Mouse (Mus musculus): ENCODE measurements around the gene Acadvl.

Gene Acadvl

GRCm38 (mm10) chr11:70000396-70000898 lies 14.8 kb downstream of the Acadvl start, which contains the start of gene Dvl2:
Dvl2 (plus strand) TSS chr11:70000595.
- peak; percentile 91 to 94 for DNase-seq

GRCm38 (mm10) chr11:69999666-70000065 lies 15.5 kb downstream of the Acadvl start:
- DNase-seq = no peak

- peak in 1 of 2 experiments; percentile 47 for DNase-seq
These were observed 16.4 kb downstream of the Acadvl start for GRCm38 (mm10) chr11:69998567-69999491.

GRCm38 (mm10) chr11:69997070-69997509 lies 18.1 kb downstream of the Acadvl start:
- DNase-seq = peak; percentile 85

GRCm38 (mm10) chr11:69996161-69997061 lies 18.8 kb downstream of the Acadvl start:
- DNase-seq = peak; percentile 68 to 75

- peak; percentile 97 for DNase-seq
These were observed 19.7 kb downstream of the Acadvl start, which contains the start of gene Phf23 for GRCm38 (mm10) chr11:69995391-69995960. Phf23 (plus strand) TSS chr11:69995777.

- DNase-seq = no peak
These were observed 20.7 kb downstream of the Acadvl start for GRCm38 (mm10) chr11:69994401-69995090.

GRCm38 (mm10) chr11:69992932-69993331 lies 22.3 kb downstream of the Acadvl start:
- peak in 1 of 2 experiments; percentile 8 for DNase-seq

- no peak for DNase-seq
These were observed 22.8 kb downstream of the Acadvl start for GRCm38 (mm10) chr11:69992396-69992795.

- no peak for DNase-seq
These were observed 23.5 kb downstream of the Acadvl start for GRCm38 (mm10) chr11:69991711-69992110.

- DNase-seq = peak; percentile 98
These were observed 24.1 kb downstream of the Acadvl start, which contains the start of gene Gabarap for GRCm38 (mm10) chr11:69990850-69991691. Gabarap (plus strand) TSS chr11:69991143.

- no peak for DNase-seq
These were observed 25.3 kb downstream of the Acadvl start for GRCm38 (mm10) chr11:69989949-69990348.

GRCm38 (mm10) chr11:69984431-69984830 lies 30.8 kb downstream of the Acadvl start:
- peak in 1 of 2 experiments; percentile 1 for DNase-seq

- peak in 1 of 2 experiments; percentile 2 for DNase-seq
These were observed 31.8 kb downstream of the Acadvl start for GRCm38 (mm10) chr11:69983377-69983776.

- DNase-seq = peak in 1 of 2 experiments; percentile 13
These were observed 32.3 kb downstream of the Acadvl start for GRCm38 (mm10) chr11:69982877-69983276.

- no peak for DNase-seq
These were observed 33.0 kb downstream of the Acadvl start, which contains the start of gene Elp5 for GRCm38 (mm10) chr11:69982225-69982624. Elp5 (minus strand) TSS chr11:69982517.

- DNase-seq = peak in 1 of 2 experiments; percentile 47
These were observed 34.0 kb downstream of the Acadvl start, which contains the start of gene Ctdnep1 for GRCm38 (mm10) chr11:69981141-69981762. Ctdnep1 (plus strand) TSS chr11:69981156.

- peak; percentile 99 to 100 for DNase-seq
These were observed 34.7 kb downstream of the Acadvl start for GRCm38 (mm10) chr11:69980196-69981140.

GRCm38 (mm10) chr11:69979827-69980195 lies 35.4 kb downstream of the Acadvl start:
- DNase-seq = no peak

Data from cerebellum, postnatal 14 days (tissue).